Mouse (Mus musculus): Measurements from ENCODE around the gene Lrrc26. TPM values are rescaled to one million over a fixed set of nuclear protein-coding genes. Genes with fewer than 3 reads are reported as not detected.

Gene Lrrc26
- polyA plus RNA-seq, 1 experiment from 2014 or later: 5.1 TPM

- WGBS: 2% methylated on average over 5 of the region's 29 CpGs
- no peaks in the 10 kb centered on the region for H3K27me3 ChIP-seq (replicated peaks; ENCODE audit: control insufficient read depth, insufficient read depth, low read length)
- H3K9me3 ChIP-seq (ENCODE audit: control insufficient read depth, low read length): no peaks in the 10 kb centered on the region
- peak overlapping the region; percentile 65; the same call in 1 of the 2 replicates for H3K27ac ChIP-seq (replicated peaks; ENCODE audit: low read depth, low read length)
- H3K36me3 ChIP-seq (ENCODE audit: control insufficient read depth, insufficient read depth, low read length): peaks cover 65% of the 10 kb centered on the region
- peak overlapping the region; percentile 84 for H3K9ac ChIP-seq (ENCODE audit: low read depth, low read length)
- peaks cover 17% of the 10 kb centered on the region for H3K4me1 ChIP-seq (ENCODE audit: control insufficient read depth, insufficient read depth, low read length)
- ATAC-seq (ENCODE audit: low read depth): peak; percentile 47
- peak overlapping the region; percentile 83 for H3K4me2 ChIP-seq (ENCODE audit: low read depth, low read length)
- H3K4me3 ChIP-seq (ENCODE audit: low read depth, low read length): peak overlapping the region; percentile 84
- no peak for DNase-seq (ENCODE audit: low spot score)
Observed at GRCm38 (mm10) chr2:25272515-25272914, 17.2 kb upstream of the Lrrc26 start.

- H3K4me3 ChIP-seq (ENCODE audit: low read depth, low read length): peak overlapping the region; percentile 84
- H3K9ac ChIP-seq (ENCODE audit: low read depth, low read length): peak overlapping the region; percentile 84
- ATAC-seq (ENCODE audit: low read depth): no peak
- peak overlapping the region; percentile 65; the same call in 1 of the 2 replicates for H3K27ac ChIP-seq (replicated peaks; ENCODE audit: low read depth, low read length)
- H3K4me2 ChIP-seq (ENCODE audit: low read depth, low read length): peak overlapping the region; percentile 83
- peaks cover 70% of the 10 kb centered on the region for H3K36me3 ChIP-seq (ENCODE audit: control insufficient read depth, insufficient read depth, low read length)
- no peaks in the 10 kb centered on the region for H3K27me3 ChIP-seq (replicated peaks; ENCODE audit: control insufficient read depth, insufficient read depth, low read length)
- H3K9me3 ChIP-seq (ENCODE audit: control insufficient read depth, low read length): no peaks in the 10 kb centered on the region
- no peak for DNase-seq (ENCODE audit: low spot score)
- WGBS: 32% methylated on average over 16 of the region's 16 CpGs
- H3K4me1 ChIP-seq (ENCODE audit: control insufficient read depth, insufficient read depth, low read length): peaks cover 17% of the 10 kb centered on the region
Observed at GRCm38 (mm10) chr2:25273010-25273409, 16.7 kb upstream of the Lrrc26 start.

- peak; percentile 83 for DNase-seq (ENCODE audit: low spot score)
- WGBS: 64% methylated on average over 13 of the region's 13 CpGs
Observed at GRCm38 (mm10) chr2:25278928-25279882, 10.5 kb upstream of the Lrrc26 start.

GRCm38 (mm10) chr2:25285551-25285950, 4.2 kb upstream of the Lrrc26 start:
- Histone ChIP-seq H3K27me3 (replicated peaks; ENCODE audit: control insufficient read depth, insufficient read depth, low read length) (peaks cover 29% of the 10 kb centered on the region), H3K4me2 (ENCODE audit: low read depth, low read length) (no peak overlapping the region), H3K4me1 (ENCODE audit: control insufficient read depth, insufficient read depth, low read length) (no peaks in the 10 kb centered on the region), H3K27ac (replicated peaks; ENCODE audit: low read depth, low read length) (0 out of 2 replicates have a peak overlapping the region, but pooled peaks have one; percentile 81), H3K4me3 (ENCODE audit: low read depth, low read length) (no peak overlapping the region), H3K9ac (ENCODE audit: low read depth, low read length) (no peak overlapping the region), H3K36me3 (ENCODE audit: control insufficient read depth, insufficient read depth, low read length) (peaks cover 56% of the 10 kb centered on the region), H3K9me3 (ENCODE audit: control insufficient read depth, low read length) (no peaks in the 10 kb centered on the region)
- DNase-seq (ENCODE audit: low spot score) (no peak), ATAC-seq (ENCODE audit: low read depth) (no peak)
- WGBS: 90% methylated on average over 2 of the region's 2 CpGs

More at GRCm38 (mm10) chr2:25278928-25279882, 10.5 kb upstream of the Lrrc26 start:
- H3K4me3 ChIP-seq (ENCODE audit: low read depth, low read length): no peak overlapping the region
- no peaks in the 10 kb centered on the region for H3K4me1 ChIP-seq (ENCODE audit: control insufficient read depth, insufficient read depth, low read length)
- H3K27me3 ChIP-seq (replicated peaks; ENCODE audit: control insufficient read depth, insufficient read depth, low read length): no peaks in the 10 kb centered on the region
- no peak overlapping the region for H3K27ac ChIP-seq (replicated peaks; ENCODE audit: low read depth, low read length)
- H3K9ac ChIP-seq (ENCODE audit: low read depth, low read length): no peak overlapping the region
- peaks cover 97% of the 10 kb centered on the region for H3K36me3 ChIP-seq (ENCODE audit: control insufficient read depth, insufficient read depth, low read length)
- no peak overlapping the region for H3K4me2 ChIP-seq (ENCODE audit: low read depth, low read length)
- H3K9me3 ChIP-seq (ENCODE audit: control insufficient read depth, low read length): no peaks in the 10 kb centered on the region
- ATAC-seq (ENCODE audit: low read depth): 0 out of 2 replicates have a peak, but pooled peaks have one; percentile 44

GRCm38 (mm10) chr2:25286314-25286713, 3.4 kb upstream of the Lrrc26 start:
- DNase-seq (ENCODE audit: low spot score) (no peak), ATAC-seq (ENCODE audit: low read depth) (peak; percentile 28; the same call in 1 of the 2 replicates)
- H3K4me1 ChIP-seq (ENCODE audit: control insufficient read depth, insufficient read depth, low read length): no peaks in the 10 kb centered on the region
- no peak overlapping the region for H3K4me2 ChIP-seq (ENCODE audit: low read depth, low read length)
- H3K27ac ChIP-seq (replicated peaks; ENCODE audit: low read depth, low read length): peak overlapping the region; percentile 81
- peaks cover 37% of the 10 kb centered on the region for H3K27me3 ChIP-seq (replicated peaks; ENCODE audit: control insufficient read depth, insufficient read depth, low read length)
- WGBS: 43% methylated on average over 1 of the region's 1 CpGs
- H3K9ac ChIP-seq (ENCODE audit: low read depth, low read length): no peak overlapping the region
- H3K9me3 ChIP-seq (ENCODE audit: control insufficient read depth, low read length): no peaks in the 10 kb centered on the region
- H3K36me3 ChIP-seq (ENCODE audit: control insufficient read depth, insufficient read depth, low read length): peaks cover 49% of the 10 kb centered on the region
- no peak overlapping the region for H3K4me3 ChIP-seq (ENCODE audit: low read depth, low read length)

- Histone ChIP-seq H3K4me1 (ENCODE audit: control insufficient read depth, insufficient read depth, low read length) (no peaks in the 10 kb centered on the region), H3K9ac (ENCODE audit: low read depth, low read length) (no peak overlapping the region), H3K4me3 (ENCODE audit: low read depth, low read length) (no peak overlapping the region), H3K27me3 (replicated peaks; ENCODE audit: control insufficient read depth, insufficient read depth, low read length) (peaks cover 44% of the 10 kb centered on the region), H3K27ac (replicated peaks; ENCODE audit: low read depth, low read length) (peak overlapping the region; percentile 81), H3K36me3 (ENCODE audit: control insufficient read depth, insufficient read depth, low read length) (peaks cover 43% of the 10 kb centered on the region), H3K4me2 (ENCODE audit: low read depth, low read length) (no peak overlapping the region), H3K9me3 (ENCODE audit: control insufficient read depth, low read length) (no peaks in the 10 kb centered on the region)
- WGBS: 58% methylated on average over 7 of the region's 7 CpGs
- DNase-seq (ENCODE audit: low spot score) (peak; percentile 86), ATAC-seq (ENCODE audit: low read depth) (peak; percentile 80)
Observed at GRCm38 (mm10) chr2:25286837-25287636, 2.7 kb upstream of the Lrrc26 start.

- no peak within 1 kb of the TSS for H3K4me2 ChIP-seq (ENCODE audit: low read depth, low read length)
Observed at GRCm38 (mm10) chr2:25287927-25288649, 1.6 kb upstream of the Lrrc26 start, which contains the start of gene Tmem210. Tmem210 (plus strand) TSS chr2:25288145.

More at GRCm38 (mm10) chr2:25287927-25288649, 1.6 kb upstream of the Lrrc26 start, which contains the start of gene Tmem210:
- 90% methylated on average over 6 of the region's 6 CpGs for WGBS
- no peaks in the 10 kb centered on the region for H3K9me3 ChIP-seq (ENCODE audit: control insufficient read depth, low read length)
- no peak within 1 kb of the TSS for H3K4me3 ChIP-seq (ENCODE audit: low read depth, low read length)
- ATAC-seq (ENCODE audit: low read depth): no peak
- DNase-seq (ENCODE audit: low spot score): no peak
- peaks cover 33% of the 10 kb centered on the region for H3K36me3 ChIP-seq (ENCODE audit: control insufficient read depth, insufficient read depth, low read length)
- 0 out of 2 replicates have a peak, but pooled peaks cover 4% of the 10 kb centered on the region for H3K4me1 ChIP-seq (ENCODE audit: control insufficient read depth, insufficient read depth, low read length)
- H3K27ac ChIP-seq (replicated peaks; ENCODE audit: low read depth, low read length): peak within 1 kb of the TSS; percentile 77
- H3K27me3 ChIP-seq (replicated peaks; ENCODE audit: control insufficient read depth, insufficient read depth, low read length): peaks cover 55% of the 10 kb centered on the region
- no peak within 1 kb of the TSS for H3K9ac ChIP-seq (ENCODE audit: low read depth, low read length)
